ENCODE assay signal across 27 mouse cellular contexts in the genomic region with DNA sequence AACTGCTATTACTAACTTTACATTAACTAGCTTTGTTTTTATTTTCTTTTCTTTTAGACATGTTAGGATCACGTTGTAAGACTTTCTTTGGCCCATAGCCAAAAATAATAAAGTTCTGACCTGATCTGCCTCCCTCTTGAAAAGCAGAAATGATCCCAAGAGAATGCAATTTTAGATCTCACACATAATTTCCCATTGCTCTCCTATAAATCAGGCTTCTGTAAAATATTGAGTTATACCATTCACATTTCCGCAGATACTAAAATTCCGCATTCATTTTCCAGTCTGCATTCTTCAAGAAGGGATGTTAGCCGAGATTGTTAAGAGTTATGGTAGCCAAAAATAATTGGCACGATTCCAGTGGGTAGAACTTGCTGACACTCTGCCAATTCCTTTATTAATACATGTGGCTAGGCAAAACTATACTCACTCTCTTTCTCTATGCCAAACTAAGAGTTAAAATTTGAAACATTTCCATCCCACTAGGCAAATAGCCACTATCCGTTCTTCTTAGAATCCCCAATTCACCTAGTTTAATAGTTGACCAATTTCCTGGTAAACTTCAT.
DNase-seq lines count a peak whose midpoint lies in the region; ATAC-seq and TF ChIP-seq lines count a peak whose summit lies in the region.
"Had no signal": no experiment of that assay in that cellular context is flagged by ENCODE, and none has a peak within 500 bp of the region (broad histone marks: within the 10 kb centered on the region; RNA-seq: fewer than 3 reads in every experiment).

No protein-coding gene starts in this region.

- H3K27ac ChIP-seq in forebrain, embryonic 14.5 days (ENCODE audit: low read depth, low read length), result no peak overlapping the region
- no peak overlapping the region for H3K27ac ChIP-seq in forebrain, embryonic 10.5 days
- H3K27ac ChIP-seq in limb, embryonic 12.5 days, result no peak overlapping the region
- H3K27ac ChIP-seq in limb, embryonic 10.5 days, result no peak overlapping the region
- H3K27ac ChIP-seq: layer of hippocampus, adult 2 months; macrophage; neural tube, embryonic 15.5 days; stomach, embryonic 15.5 days had no signal

- TF ChIP-seq POLR2A in brain, embryonic 14.5 days (IDR thresholded peaks at IDR 0.05; ENCODE audit: borderline replicate concordance, extremely low read depth, insufficient read depth, insufficient read length, poor library complexity, severe bottlenecking), result no peak

- no peak overlapping the region for H3K4me3 ChIP-seq in forebrain, embryonic 14.5 days (ENCODE audit: low read depth, low read length)
- no peak overlapping the region for H3K4me3 ChIP-seq in forebrain, embryonic 10.5 days
- no peak overlapping the region for H3K4me3 ChIP-seq in limb, embryonic 12.5 days (replicated peaks)
- no peak overlapping the region for H3K4me3 ChIP-seq in limb, embryonic 10.5 days
- H3K4me3 ChIP-seq: layer of hippocampus, adult 2 months; neural tube, embryonic 15.5 days; stomach, embryonic 15.5 days had no signal

- ATAC-seq in forebrain, embryonic 14.5 days, result no peak
- peak; percentile 42; the same call in 1 of the 2 replicates for ATAC-seq in limb, embryonic 12.5 days (ENCODE audit: insufficient number of reproducible peaks, insufficient read depth, low FRiP score, low TSS enrichment, low read depth)
- ATAC-seq: forebrain, embryonic 16.5 days; intestine, postnatal 0 days; liver, postnatal 0 days; midbrain, embryonic 16.5 days had no signal

- no peaks in the 10 kb centered on the region for H3K27me3 ChIP-seq in forebrain, embryonic 14.5 days (replicated peaks; ENCODE audit: control insufficient read depth, insufficient read depth, low read length)
- H3K27me3 ChIP-seq in forebrain, embryonic 10.5 days (ENCODE audit: poor library complexity, severe bottlenecking), result no peaks in the 10 kb centered on the region
- no peaks in the 10 kb centered on the region for H3K27me3 ChIP-seq in limb, embryonic 12.5 days
- no peaks in the 10 kb centered on the region for H3K27me3 ChIP-seq in limb, embryonic 10.5 days (ENCODE audit: low read depth, poor library complexity, severe bottlenecking)
- H3K27me3 ChIP-seq: CH12.LX; neural tube, embryonic 15.5 days; stomach, embryonic 15.5 days had no signal

- peak; percentile 44 for DNase-seq in forebrain, embryonic 14.5 days (ENCODE audit: low spot score)
- no peak for DNase-seq in forebrain, embryonic 10.5 days (ENCODE audit: extremely low spot score, low spot score)
- DNase-seq in limb, embryonic 10.5 days (ENCODE audit: low spot score), result no peak
- peak; percentile 38 for DNase-seq in MN1 (ENCODE audit: low spot score)
- DNase-seq in brain, embryonic 14.5 days (ENCODE audit: low read depth), result peak; percentile 57
- no peak for DNase-seq in left cerebral cortex, postnatal 14 days (ENCODE audit: low spot score in 2 of 2)
- no peak for DNase-seq in urinary bladder, postnatal 14 days (ENCODE audit: low spot score)
- DNase-seq: adrenal gland, postnatal 14 days; B cell, adult 2 months; cerebellum, adult 8-10 months; gastrocnemius, postnatal 14 days; heart, adult 11 months; layer of hippocampus, postnatal 36 days; liver, postnatal 0 days; thymus, postnatal 36 days had no signal

- TF ChIP-seq CTCF in brain, embryonic 14.5 days (IDR thresholded peaks at IDR 0.05; ENCODE audit: borderline replicate concordance, extremely low read depth, insufficient read depth, insufficient read length), result no peak

- H3K4me2 ChIP-seq in forebrain, embryonic 14.5 days (ENCODE audit: low read length), result no peak overlapping the region
- H3K4me2 ChIP-seq in limb, embryonic 12.5 days, result no peak overlapping the region
- H3K4me2 ChIP-seq: heart, embryonic 11.5 days; liver, embryonic 11.5 days; neural tube, embryonic 15.5 days; stomach, embryonic 15.5 days had no signal

- no peaks in the 10 kb centered on the region for H3K4me1 ChIP-seq in forebrain, embryonic 14.5 days (ENCODE audit: control insufficient read depth, insufficient read depth, low read length)
- H3K4me1 ChIP-seq in forebrain, embryonic 10.5 days, result no peaks in the 10 kb centered on the region
- H3K4me1 ChIP-seq in limb, embryonic 12.5 days (replicated peaks), result 0 out of 2 replicates have a peak, but pooled peaks cover 2% of the 10 kb centered on the region
- H3K4me1 ChIP-seq in limb, embryonic 10.5 days, result no peaks in the 10 kb centered on the region
- H3K4me1 ChIP-seq: neural tube, embryonic 15.5 days; stomach, embryonic 15.5 days had no signal

- intact Hi-C loops in left cerebral cortex, postnatal 14 days (cut with DNase I), result no loop called here

- no peaks in the 10 kb centered on the region for H3K36me3 ChIP-seq in forebrain, embryonic 14.5 days (ENCODE audit: control insufficient read depth, insufficient read depth, low read length)
- no peaks in the 10 kb centered on the region for H3K36me3 ChIP-seq in forebrain, embryonic 10.5 days (replicated peaks)
- H3K36me3 ChIP-seq in limb, embryonic 12.5 days, result no peaks in the 10 kb centered on the region
- no peaks in the 10 kb centered on the region for H3K36me3 ChIP-seq in limb, embryonic 10.5 days
- H3K36me3 ChIP-seq: G1E; neural tube, embryonic 15.5 days; stomach, embryonic 15.5 days had no signal

- H3K9ac ChIP-seq in forebrain, embryonic 14.5 days (ENCODE audit: low read length), result no peak overlapping the region
- H3K9ac ChIP-seq in limb, embryonic 12.5 days (replicated peaks), result no peak overlapping the region
- H3K9ac ChIP-seq: liver, postnatal 0 days; neural tube, embryonic 15.5 days; stomach, embryonic 15.5 days had no signal

- H3K9me3 ChIP-seq in forebrain, embryonic 14.5 days (replicated peaks; ENCODE audit: control insufficient read depth, low read length), result no peaks in the 10 kb centered on the region
- H3K9me3 ChIP-seq in forebrain, embryonic 10.5 days, result no peaks in the 10 kb centered on the region
- H3K9me3 ChIP-seq in limb, embryonic 12.5 days, result no peaks in the 10 kb centered on the region
- no peaks in the 10 kb centered on the region for H3K9me3 ChIP-seq in limb, embryonic 10.5 days (replicated peaks)
- H3K9me3 ChIP-seq: neural tube, embryonic 15.5 days; stomach, embryonic 15.5 days had no signal

- 71% methylated on average over 6 of the region's 6 CpGs for WGBS in forebrain, embryonic 14.5 days
- WGBS in forebrain, embryonic 10.5 days, result 88% methylated on average over 6 of the region's 6 CpGs
- WGBS in limb, embryonic 12.5 days, result 59% methylated on average over 6 of the region's 6 CpGs
- WGBS in limb, embryonic 10.5 days, result 88% methylated on average over 6 of the region's 6 CpGs

Comparison
In these comparisons a context has a peak if more than half of its experiments do, and no peak if none do; other contexts are left out.
1. DNase-seq: peak in forebrain, embryonic 14.5 days (single experiment), MN1 (single experiment) and brain, embryonic 14.5 days (single experiment); none in forebrain, embryonic 10.5 days (single experiment), limb, embryonic 10.5 days (single experiment), left cerebral cortex, postnatal 14 days (0 of 2) and urinary bladder, postnatal 14 days (single experiment).